Mouse (Mus musculus): ENCODE results near the gene Kcnh5.

Kcnh5 gene

DNA sequence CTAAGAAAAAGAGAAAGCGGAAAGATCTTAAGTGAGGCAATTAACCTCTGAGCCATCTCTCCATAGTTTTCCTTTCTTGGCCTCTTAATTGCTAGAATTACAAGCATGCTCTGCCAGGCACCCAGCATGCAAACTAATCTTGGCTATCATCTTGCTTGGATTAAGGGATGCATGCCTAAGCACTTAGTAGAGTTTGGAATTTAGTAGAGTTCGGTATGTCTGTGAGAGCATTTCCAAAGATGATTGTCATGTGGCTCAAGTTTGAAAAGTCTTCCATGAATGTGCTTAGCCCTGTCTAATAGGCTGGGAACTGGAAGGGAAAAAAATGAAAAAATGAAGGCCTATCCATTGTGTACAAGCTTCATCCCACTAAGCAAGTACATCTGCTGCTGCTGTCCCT is 224.5 kb downstream of the Kcnh5 start:
- no peak for DNase-seq (ENCODE audit: low read depth, low spot score)

GRCm38 (mm10) chr12:74951124-74952115 is 225.7 kb downstream of the Kcnh5 start:
- no peak for DNase-seq (ENCODE audit: low read depth, low spot score)

- no peak for DNase-seq (ENCODE audit: low read depth, low spot score)
These were observed 275.8 kb downstream of the Kcnh5 start for GRCm38 (mm10) chr12:74901331-74901730.

- no peak for DNase-seq (ENCODE audit: low read depth, low spot score)
These were observed 276.4 kb downstream of the Kcnh5 start for GRCm38 (mm10) chr12:74900777-74901176.

DNA sequence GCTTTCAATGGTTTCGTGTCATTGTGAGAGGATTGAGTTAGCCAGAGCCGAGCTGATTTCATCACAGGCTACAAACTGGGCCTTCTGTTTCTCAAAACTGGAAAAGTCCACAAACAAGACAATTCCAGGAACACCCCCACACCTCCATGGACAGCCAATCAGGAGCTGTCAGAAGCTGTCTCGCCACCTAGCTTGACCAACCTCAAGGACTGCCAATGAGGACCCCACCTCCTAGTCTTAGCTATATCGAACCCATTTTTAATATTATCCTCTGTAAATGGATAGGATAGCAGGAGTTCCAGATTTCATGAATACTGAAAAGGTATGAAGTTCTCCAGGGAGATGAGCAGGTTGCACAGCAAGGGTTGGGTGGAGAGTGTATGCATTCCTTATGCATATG is 278.1 kb downstream of the Kcnh5 start:
- DNase-seq (ENCODE audit: low read depth, low spot score), result peak; percentile 8

DNA sequence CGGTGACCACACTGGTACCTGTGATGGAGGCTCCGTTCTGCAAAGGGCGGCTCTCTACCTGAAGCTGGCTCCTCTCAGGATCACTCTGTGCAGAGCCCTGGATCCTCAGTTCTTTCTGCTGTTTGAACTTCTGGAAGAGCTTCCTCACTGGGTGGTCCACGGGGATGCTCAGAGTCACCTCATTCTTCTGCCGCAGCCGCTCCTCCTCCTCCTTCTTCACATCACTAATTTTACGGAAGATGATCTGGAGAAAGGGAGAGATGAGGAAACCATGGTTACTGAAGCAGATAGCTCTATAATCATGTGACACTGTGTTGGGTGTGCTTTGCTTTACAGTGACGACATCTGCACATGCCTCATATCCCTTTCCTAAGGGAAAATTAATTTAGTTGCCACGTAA is 278.9 kb downstream of the Kcnh5 start:
- no peak for DNase-seq (ENCODE audit: low read depth, low spot score)

DNA sequence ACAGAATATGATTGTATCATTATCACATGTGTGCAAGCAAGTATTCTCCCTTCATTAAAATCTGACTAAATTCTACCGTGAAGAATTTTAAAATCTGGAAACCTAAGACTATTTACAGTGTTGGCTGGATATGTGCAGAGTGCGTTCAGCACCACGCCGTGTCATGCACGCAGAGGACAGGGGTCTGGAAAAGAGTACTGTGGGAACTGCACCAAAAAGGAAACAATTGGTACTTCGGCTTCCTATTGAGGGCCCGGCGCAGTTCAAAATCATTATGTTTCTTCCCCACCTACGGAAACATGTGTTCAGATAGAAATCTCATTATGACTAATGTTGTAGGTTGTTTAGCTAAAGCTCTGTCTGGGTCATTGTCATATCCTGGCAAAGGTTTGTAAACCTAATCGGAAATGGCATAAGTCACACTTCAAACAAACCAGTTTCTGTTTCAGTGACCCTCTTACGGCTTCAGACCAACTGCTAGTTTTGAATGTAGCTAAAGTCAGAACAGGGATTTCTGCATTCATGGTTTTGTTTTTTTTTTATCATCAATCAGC is 282.2 kb downstream of the Kcnh5 start:
- DNase-seq (ENCODE audit: low read depth, low spot score), result no peak

GRCm38 (mm10) chr12:74889419-74889818 is 287.7 kb downstream of the Kcnh5 start:
- peak; percentile 89 for DNase-seq (ENCODE audit: low read depth, low spot score)

GRCm38 (mm10) chr12:74887064-74887463 is 290.1 kb downstream of the Kcnh5 start:
- no peak for DNase-seq (ENCODE audit: low read depth, low spot score)

DNA sequence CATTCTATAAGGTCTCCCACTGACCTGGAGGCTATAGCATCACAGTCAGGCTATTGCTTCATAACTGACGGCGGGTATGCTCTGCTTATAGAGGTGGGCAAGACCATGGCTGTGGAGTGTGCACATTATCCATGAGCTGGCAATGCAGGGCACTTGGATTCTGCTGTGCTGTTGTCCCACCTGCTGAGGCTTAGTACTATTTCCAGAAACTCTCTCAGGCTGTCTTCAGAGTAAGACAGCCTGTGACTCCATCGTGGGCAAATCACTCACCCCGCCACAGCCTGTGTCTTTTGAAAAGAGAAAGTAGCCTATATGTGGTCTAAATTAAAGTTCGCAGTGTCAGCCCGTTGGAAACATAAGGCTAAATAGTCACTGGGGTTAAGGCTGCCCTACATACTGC is 295.8 kb downstream of the Kcnh5 start:
- DNase-seq (ENCODE audit: low read depth, low spot score), result no peak

GRCm38 (mm10) chr12:74855666-74856065 is 321.5 kb downstream of the Kcnh5 start:
- no peak for DNase-seq (ENCODE audit: low read depth, low spot score)

- DNase-seq (ENCODE audit: low read depth, low spot score), result no peak
These were observed 322.9 kb downstream of the Kcnh5 start for GRCm38 (mm10) chr12:74854263-74854662.

GRCm38 (mm10) chr12:74850323-74850722 is 326.8 kb downstream of the Kcnh5 start:
- no peak for DNase-seq (ENCODE audit: low read depth, low spot score)

- no peak for DNase-seq (ENCODE audit: low read depth, low spot score)
These were observed 327.2 kb downstream of the Kcnh5 start for GRCm38 (mm10) chr12:74849912-74850311.

DNA sequence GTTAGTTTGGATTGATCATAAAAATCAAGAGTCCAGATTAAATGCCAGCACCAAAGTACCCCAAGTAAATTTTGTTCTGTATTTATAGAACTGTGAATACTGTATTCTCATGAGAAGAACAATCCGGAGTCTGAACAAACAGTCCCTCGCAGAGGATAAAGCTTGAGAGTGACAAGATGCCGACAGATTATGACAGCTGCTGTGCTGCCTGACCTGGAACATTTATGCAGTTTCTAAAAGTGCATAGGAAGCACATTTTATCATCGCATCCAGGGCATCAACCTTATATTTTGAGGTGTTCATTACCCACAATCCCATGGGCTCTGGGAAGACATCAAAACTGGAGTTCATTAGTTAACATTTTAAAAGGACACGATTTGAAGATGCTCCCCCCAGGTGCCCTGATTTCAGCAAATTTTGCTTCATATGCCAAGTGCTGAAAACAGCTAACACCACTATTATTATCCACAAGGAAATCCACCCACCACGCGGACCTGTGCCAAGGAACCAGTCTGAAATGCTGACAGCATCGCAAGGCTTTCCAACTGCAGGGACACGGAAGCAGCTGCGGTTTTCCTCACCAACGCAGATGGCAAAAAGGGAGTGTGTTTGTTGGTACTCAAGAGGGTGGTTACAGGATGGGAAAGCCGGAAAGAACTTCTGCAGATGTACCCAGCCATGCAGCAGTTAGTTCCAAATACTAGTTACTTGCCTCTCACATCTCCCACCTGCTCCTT is 328.4 kb downstream of the Kcnh5 start:
- no peak for DNase-seq (ENCODE audit: low read depth, low spot score)
